ENCODE assay signal across 8 mouse cellular contexts in genomic region chr14:27622176-27622922, GRCm38 (mm10). TPM values are rescaled to one million over a fixed set of nuclear protein-coding genes. Genes with fewer than 3 reads are reported as not detected.
DNase-seq lines count a peak whose midpoint lies in the region; ATAC-seq lines count a peak whose summit lies in the region.

Gene Erc2 (plus strand): TSS chr14:27622428.

- H3K27ac ChIP-seq in embryonic facial prominence, embryonic 15.5 days (replicated peaks): no peak within 1 kb of the TSS
- peak within 1 kb of the TSS; percentile 82 for H3K27ac ChIP-seq in heart, embryonic 10.5 days
- no peak within 1 kb of the TSS for H3K27ac ChIP-seq in kidney, embryonic 16.5 days (ENCODE audit: low read length)
- H3K27ac ChIP-seq in neural tube, embryonic 11.5 days (ENCODE audit: low read depth, low read length): peak within 1 kb of the TSS; percentile 58

- H3K4me2 ChIP-seq in embryonic facial prominence, embryonic 15.5 days (replicated peaks): peak within 1 kb of the TSS; percentile 97
- peak within 1 kb of the TSS; percentile 98 for H3K4me2 ChIP-seq in kidney, embryonic 16.5 days (replicated peaks; ENCODE audit: low read depth, low read length)
- peak within 1 kb of the TSS; percentile 71 for H3K4me2 ChIP-seq in neural tube, embryonic 11.5 days (ENCODE audit: low read depth)

- H3K9me3 ChIP-seq in embryonic facial prominence, embryonic 15.5 days (replicated peaks): no peaks in the 10 kb centered on the region
- H3K9me3 ChIP-seq in heart, embryonic 10.5 days: no peaks in the 10 kb centered on the region
- no peaks in the 10 kb centered on the region for H3K9me3 ChIP-seq in kidney, embryonic 16.5 days (ENCODE audit: low read length)
- H3K9me3 ChIP-seq in neural tube, embryonic 11.5 days (ENCODE audit: control insufficient read depth, low read length): no peaks in the 10 kb centered on the region

- H3K4me3 ChIP-seq in embryonic facial prominence, embryonic 15.5 days (replicated peaks): peak within 1 kb of the TSS; percentile 68
- peak within 1 kb of the TSS; percentile 76 for H3K4me3 ChIP-seq in heart, embryonic 10.5 days
- H3K4me3 ChIP-seq in kidney, embryonic 16.5 days (ENCODE audit: low read length): peak within 1 kb of the TSS; percentile 82
- peak within 1 kb of the TSS; percentile 65 for H3K4me3 ChIP-seq in neural tube, embryonic 11.5 days (ENCODE audit: low read depth, low read length)

- peak within 1 kb of the TSS; percentile 37 for H3K9ac ChIP-seq in embryonic facial prominence, embryonic 15.5 days
- peak within 1 kb of the TSS; percentile 78 for H3K9ac ChIP-seq in kidney, embryonic 16.5 days (replicated peaks; ENCODE audit: low read length)
- peak within 1 kb of the TSS; percentile 73 for H3K9ac ChIP-seq in neural tube, embryonic 11.5 days (ENCODE audit: low read length)

- DNase-seq in thymus, postnatal 14 days: peak; percentile 4
- no peak for DNase-seq in thymus, postnatal 10 days (ENCODE audit: low spot score in 2 of 2)
- peak; percentile 88 for DNase-seq in heart, embryonic 10.5 days (ENCODE audit: low spot score)
- DNase-seq in liver: peak; percentile 55
- DNase-seq in neural tube, embryonic 11.5 days (ENCODE audit: low spot score): peak; percentile 87
- peak; percentile 44 for DNase-seq in urinary bladder, adult 2 months (ENCODE audit: low spot score)

- WGBS in embryonic facial prominence, embryonic 15.5 days: under 1% methylated on average over 64 of the region's 78 CpGs
- WGBS in heart, embryonic 10.5 days: under 1% methylated on average over 73 of the region's 78 CpGs
- under 1% methylated on average over 63 of the region's 78 CpGs for WGBS in kidney, embryonic 16.5 days
- WGBS in neural tube, embryonic 11.5 days: under 1% methylated on average over 59 of the region's 78 CpGs

- peaks cover 8% of the 10 kb centered on the region for H3K4me1 ChIP-seq in embryonic facial prominence, embryonic 15.5 days
- H3K4me1 ChIP-seq in heart, embryonic 10.5 days: peaks cover 19% of the 10 kb centered on the region
- peaks cover 9% of the 10 kb centered on the region; the same call in 1 of the 2 replicates for H3K4me1 ChIP-seq in kidney, embryonic 16.5 days (ENCODE audit: insufficient read depth, low read length)
- no peaks in the 10 kb centered on the region for H3K4me1 ChIP-seq in neural tube, embryonic 11.5 days (ENCODE audit: control insufficient read depth, insufficient read depth, low read length)

- ATAC-seq in embryonic facial prominence, embryonic 15.5 days (ENCODE audit: insufficient number of reproducible peaks, low FRiP score, low TSS enrichment, low read depth): peak; percentile 94
- ATAC-seq in kidney, embryonic 16.5 days (ENCODE audit: low FRiP score, low TSS enrichment): peak; percentile 98
- ATAC-seq in neural tube, embryonic 11.5 days (ENCODE audit: insufficient read depth, low FRiP score, low TSS enrichment): peak; percentile 94

- H3K36me3 ChIP-seq in embryonic facial prominence, embryonic 15.5 days: no peaks in the 10 kb centered on the region
- no peaks in the 10 kb centered on the region for H3K36me3 ChIP-seq in heart, embryonic 10.5 days
- no peaks in the 10 kb centered on the region for H3K36me3 ChIP-seq in kidney, embryonic 16.5 days (ENCODE audit: insufficient read depth, low read length)
- no peaks in the 10 kb centered on the region for H3K36me3 ChIP-seq in neural tube, embryonic 11.5 days (ENCODE audit: control insufficient read depth, insufficient read depth, low read length)

- H3K27me3 ChIP-seq in embryonic facial prominence, embryonic 15.5 days: 0 out of 2 replicates have a peak, but pooled peaks cover 4% of the 10 kb centered on the region
- peaks cover 18% of the 10 kb centered on the region for H3K27me3 ChIP-seq in heart, embryonic 10.5 days (ENCODE audit: insufficient read depth, poor library complexity, severe bottlenecking)
- 0 out of 2 replicates have a peak, but pooled peaks cover 9% of the 10 kb centered on the region for H3K27me3 ChIP-seq in kidney, embryonic 16.5 days (ENCODE audit: insufficient read depth, low read length)
- no peaks in the 10 kb centered on the region for H3K27me3 ChIP-seq in neural tube, embryonic 11.5 days (ENCODE audit: control insufficient read depth, insufficient read depth, low read length)

RNA-seq across cellular contexts. Expression of gene Erc2, which starts in this region (rescaled TPM):
- 5.9 and 7.1 TPM in 2 replicates for polyA plus RNA-seq in embryonic facial prominence, embryonic 15.5 days (2015; fragmentation: Nextera tagmentation; extraction: Ambion mirVana)
- 4.8 and 6.2 TPM in 2 replicates for polyA plus RNA-seq in heart, embryonic 10.5 days (2016; fragmentation: Nextera tagmentation; extraction: Ambion mirVana)
- polyA plus RNA-seq in kidney, embryonic 16.5 days (2015; fragmentation: Nextera tagmentation; extraction: Ambion mirVana): 4.9 and 7.3 TPM in 2 replicates
- polyA plus RNA-seq in neural tube, embryonic 11.5 days (2014; fragmentation: Nextera tagmentation; extraction: Ambion mirVana): 13.1 and 14.4 TPM in 2 replicates
- polyA plus RNA-seq in urinary bladder, adult 2 months (2012; rRNA removed): 0.80 and 1.0 TPM in 2 replicates

Comparison
In these comparisons a context has a peak if more than half of its experiments do, and no peak if none do; other contexts are left out.
1. DNase-seq: peak in thymus, postnatal 14 days (single experiment), heart, embryonic 10.5 days (single experiment), liver (single experiment), neural tube, embryonic 11.5 days (single experiment) and urinary bladder, adult 2 months (single experiment); none in thymus, postnatal 10 days (0 of 2).
2. H3K27ac ChIP-seq: peak in heart, embryonic 10.5 days (single experiment) and neural tube, embryonic 11.5 days (single experiment); none in embryonic facial prominence, embryonic 15.5 days (single experiment) and kidney, embryonic 16.5 days (single experiment).
3. Peak in every context shown above with its lines, with median percentiles within 50 percentile points of each other: ATAC-seq, H3K4me2 ChIP-seq, H3K4me3 ChIP-seq and H3K9ac ChIP-seq.